Mouse (Mus musculus) CH12.LX (cell line): ENCODE measurements around the gene Katna1. TPM values are rescaled to one million over a fixed set of nuclear protein-coding genes. Genes with fewer than 3 reads are reported as not detected.
A peak's percentile ranks its signal among the peaks of the same experiment; 100 is the strongest.

Experiments used
- DNase-seq: peaks from one replicate; pipeline ENCODE4 v3.0.0-alpha.2; 2013; ENCODE audit errors: extremely low read depth
- H3K27ac ChIP-seq: 2 replicates; pipeline ENCODE4 v1.5.1; 2012; ENCODE audit warnings: low read depth, mild to moderate bottlenecking, control low read depth, moderate library complexity; ENCODE audit not compliant: insufficient read depth
- H3K27me3 ChIP-seq: replicated peaks from 2 replicates; pipeline ENCODE3; 2012; ENCODE audit warnings: inconsistent platforms
- H3K36me3 ChIP-seq, 2 experiments: replicated peaks in 1 of 2; 2 replicates each; pipeline versions ENCODE3 to v1.6.1; 2012; ENCODE audit warnings: inconsistent platforms in 1 of 2, low read length in 1 of 2, mild to moderate bottlenecking in 1 of 2, mixed read lengths in 1 of 2, moderate library complexity in 1 of 2; ENCODE audit not compliant: control insufficient read depth in 1 of 2, insufficient read depth in 1 of 2
- H3K4me1 ChIP-seq, 2 experiments: 2 replicates each; pipeline ENCODE4 v1.6.1; 2012; ENCODE audit warnings: inconsistent platforms in 1 of 2, moderate library complexity in 1 of 2; ENCODE audit not compliant: insufficient read depth in 2 of 2, control insufficient read depth in 1 of 2
- H3K4me2 ChIP-seq: 2 replicates; pipeline ENCODE4 v1.6.1; 2012; ENCODE audit warnings: low read depth, mild to moderate bottlenecking, control low read depth; ENCODE audit not compliant: poor library complexity, insufficient read depth, severe bottlenecking
- H3K4me3 ChIP-seq, 3 experiments: fragments of 150-350 bp in 1 of 3; sonication (generic) in 1 of 3; replicated peaks in 1 of 3; 2 replicates each; pipeline versions ENCODE3 to v1.5.1; 2011 to 2012; ENCODE audit warnings: low read depth in 2 of 3, low read length in 2 of 3, mild to moderate bottlenecking in 2 of 3, moderate library complexity in 2 of 3, control low read depth in 1 of 3, improper control_type of control experiment in 1 of 3, inconsistent platforms in 1 of 3, mixed read lengths in 1 of 3; ENCODE audit not compliant: poor library complexity in 1 of 3
- H3K79me2 ChIP-seq: replicated peaks from 2 replicates; pipeline ENCODE4 v1.6.1; 2012; ENCODE audit warnings: mild to moderate bottlenecking, moderate library complexity; ENCODE audit not compliant: control insufficient read depth, poor library complexity, insufficient read depth, severe bottlenecking; ENCODE audit errors: extremely low read depth
- H3K9ac ChIP-seq: 2 replicates; pipeline ENCODE4 v1.6.1; 2012; ENCODE audit warnings: low read depth, mild to moderate bottlenecking, control low read depth, moderate library complexity; ENCODE audit not compliant: insufficient read depth
- H3K9me3 ChIP-seq: replicated peaks from 2 replicates; pipeline ENCODE3; 2012; ENCODE audit warnings: low read length, inconsistent platforms, mixed read lengths
- CHD1 ChIP-seq: IDR thresholded peaks from 2 replicates; pipeline ENCODE4 v1.6.1; 2012; ENCODE audit warnings: low read depth, low read length, improper control_type of control experiment, inconsistent platforms
- CTCF ChIP-seq, 2 experiments: IDR thresholded peaks in 1 of 2; conservative IDR thresholded peaks in 1 of 2; 2 replicates each; pipeline ENCODE4 v1.5.1; 2011 to 2012; ENCODE audit warnings: low read depth in 2 of 2, low read length in 2 of 2, improper control_type of control experiment in 1 of 2, inconsistent platforms in 1 of 2, mild to moderate bottlenecking in 1 of 2, moderate library complexity in 1 of 2
- E2F4 ChIP-seq: IDR thresholded peaks from 2 replicates; pipeline ENCODE4 v1.6.1; 2011; ENCODE audit warnings: low read depth, low read length, improper control_type of control experiment; ENCODE audit not compliant: insufficient replicate concordance
- HCFC1 ChIP-seq: IDR thresholded peaks from 2 replicates; pipeline ENCODE4 v1.6.1; 2012; ENCODE audit warnings: low read depth, mild to moderate bottlenecking, inconsistent platforms, low read length, improper control_type of control experiment
- KAT2A ChIP-seq: IDR thresholded peaks from 2 replicates; pipeline ENCODE4 v1.6.1; 2012; ENCODE audit warnings: low read length, improper control_type of control experiment, inconsistent platforms; ENCODE audit not compliant: insufficient replicate concordance
- MAFK ChIP-seq: IDR thresholded peaks from 2 replicates; pipeline ENCODE4 v1.6.1; 2011; ENCODE audit warnings: low read length, improper control_type of control experiment; ENCODE audit not compliant: insufficient replicate concordance
- MAX ChIP-seq: IDR thresholded peaks from 2 replicates; pipeline ENCODE4 v1.6.1; 2011; ENCODE audit warnings: low read length, improper control_type of control experiment
- NELFE ChIP-seq: IDR thresholded peaks from 2 replicates; pipeline ENCODE4 v1.6.1; 2011; ENCODE audit warnings: low read depth, low read length, improper control_type of control experiment
- NRF1 ChIP-seq: IDR thresholded peaks from 2 replicates; pipeline ENCODE4 v1.6.1; 2014; ENCODE audit warnings: low read depth, mild to moderate bottlenecking, inconsistent platforms, low read length, improper control_type of control experiment, moderate library complexity
- PAX5 ChIP-seq: IDR thresholded peaks from 2 replicates; pipeline ENCODE4 v1.6.1; 2012; ENCODE audit warnings: low read length, inconsistent platforms, mixed read lengths
- POLR2A ChIP-seq: IDR thresholded peaks from 2 replicates; pipeline ENCODE4 v1.6.1; 2011; ENCODE audit warnings: low read depth, mild to moderate bottlenecking, improper control_type of control experiment, low read length
- POLR2AphosphoS2 ChIP-seq: IDR thresholded peaks from 2 replicates; pipeline ENCODE4 v1.6.1; 2011; ENCODE audit warnings: low read depth, low read length, improper control_type of control experiment
- RAD21 ChIP-seq: IDR thresholded peaks from 2 replicates; pipeline ENCODE4 v1.6.1; 2011; ENCODE audit warnings: low read depth, mild to moderate bottlenecking, low read length, improper control_type of control experiment, moderate library complexity
- SIN3A ChIP-seq: IDR thresholded peaks from 2 replicates; pipeline ENCODE4 v1.6.1; 2012; ENCODE audit warnings: low read length, improper control_type of control experiment, inconsistent platforms
- TBP ChIP-seq: conservative IDR thresholded peaks from 2 replicates; pipeline ENCODE4 v1.6.1; 2011; ENCODE audit warnings: low read depth, low read length, improper control_type of control experiment
- USF1 ChIP-seq: IDR thresholded peaks from 2 replicates; pipeline ENCODE4 v1.6.1; 2014; ENCODE audit warnings: low read depth, mild to moderate bottlenecking, inconsistent platforms, low read length, improper control_type of control experiment
- ZC3H11A ChIP-seq: IDR thresholded peaks from 2 replicates; pipeline ENCODE4 v1.6.1; 2012; ENCODE audit warnings: low read depth, mild to moderate bottlenecking, inconsistent platforms, low read length, improper control_type of control experiment
- ZNF384 ChIP-seq: IDR thresholded peaks from 2 replicates; pipeline ENCODE4 v1.6.1; 2012; ENCODE audit warnings: low read depth, low read length, improper control_type of control experiment, inconsistent platforms
- dilution Hi-C: fragments of 300-500 bp; cut with MboI; formaldehyde crosslinking; loops from 2 replicates; pipeline ENCODE4 v1.14.3; 2020; ENCODE audit warnings: low sequenced_read_pairs; ENCODE audit not compliant: extremely low pct_unique_long_range_greater_than_20kb, extremely low pct_ligation_motif_present
- in situ Hi-C: fragments of 300-500 bp; cut with MboI; formaldehyde crosslinking; loops from 3 replicates; pipeline ENCODE4 v1.14.3; 2019; ENCODE audit warnings: low sequenced_read_pairs, low pct_ligation_motif_present, low pct_unique_long_range_greater_than_20kb, mixed read lengths
- polyA plus RNA-seq: library from polyadenylated mRNA; unstranded; fragments of >175 nt; gene quantifications from 2 replicates; pipeline ENCODE4 v1.2.1, GENCODE M21; 2012; ENCODE audit warnings: low read depth; ENCODE audit not compliant: insufficient read length
- total RNA-seq, 2 experiments: library from RNA; depleted of rRNA; stranded (reverse); fragments of 300-350 nt in 1 of 2; fragments of >200 nt in 1 of 2; gene quantifications; 2 replicates each; pipeline ENCODE4 v1.2.3; 2012 to 2014

Katna1 gene
- total and polyA plus RNA-seq, 3 experiments = 37.3 to 58.5 (median 47.4) TPM

DNA sequence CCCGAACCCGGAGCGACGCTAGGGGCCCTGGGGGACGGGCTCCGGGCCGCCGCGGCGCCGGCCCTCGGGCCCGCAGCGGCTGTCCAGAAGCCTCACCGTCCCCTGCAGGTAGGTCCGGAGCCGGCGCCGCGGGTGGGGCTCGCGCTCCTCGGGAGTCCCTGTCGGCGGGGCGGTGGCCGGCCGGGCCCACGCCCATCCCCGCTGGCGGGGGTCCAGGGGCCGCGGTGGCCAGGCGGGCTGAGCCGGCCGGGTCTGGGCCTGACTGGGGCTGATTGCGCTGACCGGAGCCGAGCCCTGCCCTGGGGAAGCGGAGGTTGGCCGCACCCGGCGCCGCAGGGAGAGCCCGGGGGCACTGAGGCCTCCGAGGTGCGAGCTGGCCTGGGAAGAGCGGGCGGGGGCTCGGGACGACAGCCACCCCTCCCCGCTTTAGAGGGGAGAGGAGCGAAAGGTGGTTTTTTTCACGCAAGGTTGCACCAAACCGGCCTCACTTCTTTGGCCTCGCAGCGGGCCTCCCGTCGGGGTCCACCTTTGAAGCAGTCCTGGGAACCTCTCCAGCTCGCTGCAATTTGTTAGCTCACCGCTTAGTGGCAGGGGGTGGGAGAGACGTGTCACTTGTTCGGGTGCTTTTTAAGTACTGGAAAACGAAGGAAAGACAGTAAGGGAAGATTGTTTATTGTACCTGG is 44.3 kb upstream of the Katna1 start:
- H3K4me1 ChIP-seq = peaks cover 9 to 43% of the 10 kb centered on the region in 2 experiments
- dilution Hi-C loops = no loop called here

DNA sequence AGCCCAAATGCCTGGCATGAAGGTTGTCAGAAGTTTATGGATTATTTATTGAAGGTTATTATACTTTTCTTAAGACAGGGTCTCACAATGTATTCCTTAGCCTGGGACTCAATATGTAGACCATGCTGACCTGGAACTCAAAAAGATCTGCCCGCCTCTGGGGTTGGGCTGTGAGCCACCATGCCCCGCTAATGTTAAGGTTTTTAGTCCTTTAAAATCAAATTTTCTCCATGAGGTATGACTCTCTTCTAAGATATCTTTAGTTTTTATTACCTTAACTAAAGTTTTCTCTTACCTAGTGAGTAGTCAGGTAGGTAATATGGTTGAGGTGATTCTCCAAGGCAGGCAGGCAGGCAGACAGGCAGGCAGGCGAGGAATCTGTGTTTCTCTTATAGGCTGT is 43.6 kb upstream of the Katna1 start:
- Histone ChIP-seq H3K4me1 (peaks cover 9 to 43% of the 10 kb centered on the region in 2 experiments), H3K9me3 (peaks cover 3% of the 10 kb centered on the region), H3K27ac (no peak overlapping the region), H3K27me3 (no peaks in the 10 kb centered on the region), H3K4me3 (peak overlapping the region; percentile 80 to 99 (median 98)), H3K4me2 (peak overlapping the region; percentile 85), H3K36me3 (peaks cover 19 to 53% of the 10 kb centered on the region in 2 experiments), H3K9ac (peak overlapping the region; percentile 90), H3K79me2 (peaks cover 87% of the 10 kb centered on the region)
- in situ Hi-C loops = no loop called here
- no peak for DNase-seq
- dilution Hi-C loops = no loop called here
- TF ChIP-seq ZNF384 (no peak), TBP (no peak), POLR2AphosphoS2 (no peak), SIN3A (0 out of 2 replicates have a peak, but pooled peaks have one; percentile 5)

More for the DNA sequence above, 44.3 kb upstream of the Katna1 start:
- Histone ChIP-seq H3K9me3 (peaks cover 3% of the 10 kb centered on the region), H3K4me2 (peak overlapping the region; percentile 11; the same call in 1 of the 2 replicates), H3K27me3 (no peaks in the 10 kb centered on the region), H3K27ac (peak overlapping the region; percentile 22), H3K79me2 (peaks cover 86% of the 10 kb centered on the region), H3K4me3 (peak overlapping the region; percentile 80 to 99 (median 98)), H3K9ac (peak overlapping the region; percentile 90), H3K36me3 (peaks cover 24 to 55% of the 10 kb centered on the region in 2 experiments)
- in situ Hi-C loops = no loop called here
- DNase-seq = peak; percentile 63
- TF ChIP-seq SIN3A (0 out of 2 replicates have a peak, but pooled peaks have one; percentile 49), CTCF (conservative IDR thresholded peaks at IDR 0.05 in 1 of 2, IDR thresholded peaks at IDR 0.05 in 1 of 2; ENCODE audit: low read depth in 2 of 2, low read length in 2 of 2) (peak in 1 of 2 experiments; percentile 19; a peak in 1 of 4 replicates), MAX (no peak)

DNA sequence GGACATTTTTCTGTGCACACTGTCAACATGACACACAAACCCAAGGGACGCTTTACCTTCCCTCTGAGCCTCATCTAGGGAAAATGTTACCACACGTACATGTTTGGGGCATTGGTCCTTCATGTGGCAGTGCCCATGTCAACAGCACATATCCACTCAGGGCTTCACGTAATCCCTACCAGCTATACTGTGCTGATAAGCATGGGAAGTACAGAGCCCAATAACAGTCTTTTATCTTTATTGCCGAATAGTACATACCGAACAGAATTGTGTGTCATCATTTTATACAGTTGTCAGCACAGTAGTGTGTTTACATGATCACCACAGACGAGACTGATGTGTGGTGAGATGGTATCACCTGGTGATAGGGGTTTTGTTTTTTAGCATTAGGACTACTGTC is 38.9 kb upstream of the Katna1 start:
- in situ Hi-C loops (no loop called here), dilution Hi-C loops (no loop called here)
- H3K4me3 ChIP-seq = no peak overlapping the region
- H3K4me2 ChIP-seq = no peak overlapping the region
- peaks cover 6 to 54% of the 10 kb centered on the region in 2 experiments for H3K36me3 ChIP-seq
- DNase-seq = no peak
- H3K27me3 ChIP-seq = no peaks in the 10 kb centered on the region
- peaks cover 84% of the 10 kb centered on the region for H3K79me2 ChIP-seq
- TF ChIP-seq PAX5 (no peak), USF1 (no peak), KAT2A (no peak), HCFC1 (no peak), MAFK (no peak), POLR2A (no peak), TBP (no peak), CHD1 (no peak), POLR2AphosphoS2 (no peak), RAD21 (no peak), CTCF (conservative IDR thresholded peaks at IDR 0.05 in 1 of 2, IDR thresholded peaks at IDR 0.05 in 1 of 2; ENCODE audit: low read depth in 2 of 2, low read length in 2 of 2) (no peak), ZC3H11A (no peak), E2F4 (no peak), NRF1 (no peak), NELFE (no peak)
- H3K4me1 ChIP-seq = peaks cover 6 to 39% of the 10 kb centered on the region in 2 experiments
- H3K9ac ChIP-seq = no peak overlapping the region
- no peak overlapping the region for H3K27ac ChIP-seq
- H3K9me3 ChIP-seq = no peaks in the 10 kb centered on the region
